Mouse (Mus musculus) neural tube, embryonic 10.5 days (tissue): ENCODE data around the gene Prpsap1.

ENCODE experiments used
- DNase-seq: peaks from one replicate; pipeline ENCODE4 v3.0.0-alpha.2; 2017; ENCODE audit warnings: low spot score; ENCODE audit errors: extremely low spot score

Prpsap1 gene

GRCm38 (mm10) chr11:116493795-116494252 is at the start of gene Prpsap1:
Gene Prpsap1 (minus strand): TSS chr11:116494202.
- peak; percentile 68 for DNase-seq

DNA sequence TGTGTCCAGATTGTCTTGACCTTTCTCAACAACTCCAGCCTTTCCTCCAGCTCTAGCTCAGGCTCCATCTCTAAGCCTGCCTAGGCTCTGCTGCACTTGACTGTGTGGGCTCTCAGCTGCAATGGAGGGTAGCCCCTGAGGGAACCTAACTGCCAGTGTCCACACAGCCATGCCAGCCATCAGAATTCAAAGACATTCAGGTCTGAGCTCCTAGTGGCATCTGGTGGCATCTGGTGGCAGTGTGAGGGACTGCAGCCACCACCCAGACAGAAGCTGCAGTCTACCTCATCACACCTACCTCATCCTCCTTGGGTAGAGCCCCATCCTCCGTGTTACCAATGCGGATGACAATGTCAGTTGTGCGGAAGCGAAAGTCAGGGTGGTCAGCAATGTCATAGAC is 49.1 kb upstream of the Prpsap1 start:
- no peak for DNase-seq

DNA sequence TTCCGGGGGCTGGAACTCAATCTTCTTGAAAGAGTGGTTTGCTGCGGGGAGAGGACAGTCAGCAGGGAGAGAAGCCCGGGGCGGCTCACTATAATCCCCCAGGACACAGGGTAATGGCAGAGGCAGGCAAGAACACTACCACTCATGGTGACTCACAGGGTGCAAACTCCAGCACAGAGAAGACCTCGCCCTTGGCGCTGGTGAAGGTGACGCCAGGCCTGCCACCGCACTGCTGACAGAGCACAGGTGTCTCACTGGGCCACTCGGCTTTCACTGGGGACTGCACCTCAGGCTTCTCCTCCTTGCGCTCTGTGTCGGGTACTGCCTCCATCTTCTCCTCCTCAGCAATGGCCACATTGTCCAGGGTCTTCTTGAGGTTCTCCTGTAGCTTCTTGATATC is 47.2 kb upstream of the Prpsap1 start:
- no peak for DNase-seq

GRCm38 (mm10) chr11:116538142-116538735 is 44.2 kb upstream of the Prpsap1 start:
- no peak for DNase-seq

GRCm38 (mm10) chr11:116537388-116537787 is 43.4 kb upstream of the Prpsap1 start:
- no peak for DNase-seq

GRCm38 (mm10) chr11:116536685-116537084 is 42.7 kb upstream of the Prpsap1 start:
- no peak for DNase-seq

- peak; percentile 77 for DNase-seq
Observed at GRCm38 (mm10) chr11:116534154-116534865, 40.3 kb upstream of the Prpsap1 start.

DNA sequence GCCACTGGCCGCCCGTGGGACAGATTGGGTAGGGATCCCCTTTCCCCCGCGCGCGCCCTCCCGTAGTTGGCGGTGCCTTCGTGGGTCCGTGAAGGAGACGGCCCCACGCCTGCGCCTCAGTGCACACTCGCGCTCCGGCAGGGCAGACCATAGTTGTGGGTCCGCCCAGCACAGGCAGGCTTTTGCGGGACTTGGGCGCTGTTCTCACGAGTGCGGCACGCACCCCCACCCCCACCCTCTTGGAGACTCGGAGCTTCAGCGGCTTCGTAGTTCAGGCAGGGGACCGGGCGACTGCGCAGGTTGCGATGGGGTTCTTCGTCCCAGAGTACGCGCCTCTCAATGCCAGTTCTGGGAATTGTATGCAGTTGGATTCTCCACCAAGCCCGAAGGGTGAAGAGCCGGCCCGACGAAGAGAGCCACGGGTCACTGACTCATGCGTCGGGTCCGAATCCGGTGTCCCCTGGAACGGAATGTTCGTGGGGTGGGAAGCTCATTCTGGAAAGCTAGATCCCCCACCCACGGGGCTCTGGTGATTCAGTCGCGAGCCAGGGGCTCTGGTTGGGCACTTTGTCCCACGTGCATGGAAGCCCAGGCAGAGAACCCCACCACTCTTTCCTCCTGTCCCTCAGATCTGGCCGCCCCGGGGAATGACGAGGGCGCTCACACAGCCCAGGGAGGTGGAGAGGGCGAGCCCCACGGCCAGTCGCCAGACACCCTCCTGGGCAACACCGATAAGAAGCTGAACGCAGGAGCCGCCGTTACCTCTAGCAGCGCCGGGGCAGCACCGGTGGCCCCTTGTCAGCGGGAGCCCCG is 39.5 kb upstream of the Prpsap1 start:
- peak; percentile 58 for DNase-seq

DNA sequence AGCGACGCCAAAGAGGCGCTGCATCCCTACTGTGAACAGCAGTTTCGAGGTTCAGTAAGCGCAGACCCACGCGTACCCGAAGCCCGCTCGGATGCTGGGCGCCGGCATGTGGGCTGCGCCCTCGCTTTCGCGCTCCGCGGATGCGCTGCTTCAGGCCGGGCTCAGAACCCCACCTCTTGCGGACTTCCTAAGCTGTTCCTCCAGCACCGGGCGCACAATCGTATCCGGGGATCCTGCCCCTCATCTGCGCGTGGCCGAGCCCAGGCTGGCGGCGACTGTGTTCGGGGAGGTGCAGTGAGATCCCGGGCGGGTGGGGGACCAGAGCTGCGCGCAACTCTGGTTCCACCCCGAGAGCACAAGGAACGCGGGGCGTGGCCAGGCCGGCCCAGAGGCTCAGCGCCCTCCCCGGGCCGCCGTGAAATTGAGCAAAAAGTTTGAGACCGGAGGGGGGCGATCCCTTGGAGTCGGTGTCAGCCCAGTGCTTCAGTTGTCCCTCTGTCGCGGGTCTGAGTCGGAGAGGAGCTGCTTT is 38.9 kb upstream of the Prpsap1 start:
- no peak for DNase-seq

- peak; percentile 70 for DNase-seq
Observed at GRCm38 (mm10) chr11:116532262-116532809, 38.3 kb upstream of the Prpsap1 start.

GRCm38 (mm10) chr11:116531371-116532191 is 37.6 kb upstream of the Prpsap1 start:
- peak; percentile 54 for DNase-seq

- peak; percentile 47 for DNase-seq
Observed at GRCm38 (mm10) chr11:116530187-116531147, 36.5 kb upstream of the Prpsap1 start, which contains the start of gene Sphk1. Gene Sphk1 (plus strand): TSS chr11:116530925.

DNA sequence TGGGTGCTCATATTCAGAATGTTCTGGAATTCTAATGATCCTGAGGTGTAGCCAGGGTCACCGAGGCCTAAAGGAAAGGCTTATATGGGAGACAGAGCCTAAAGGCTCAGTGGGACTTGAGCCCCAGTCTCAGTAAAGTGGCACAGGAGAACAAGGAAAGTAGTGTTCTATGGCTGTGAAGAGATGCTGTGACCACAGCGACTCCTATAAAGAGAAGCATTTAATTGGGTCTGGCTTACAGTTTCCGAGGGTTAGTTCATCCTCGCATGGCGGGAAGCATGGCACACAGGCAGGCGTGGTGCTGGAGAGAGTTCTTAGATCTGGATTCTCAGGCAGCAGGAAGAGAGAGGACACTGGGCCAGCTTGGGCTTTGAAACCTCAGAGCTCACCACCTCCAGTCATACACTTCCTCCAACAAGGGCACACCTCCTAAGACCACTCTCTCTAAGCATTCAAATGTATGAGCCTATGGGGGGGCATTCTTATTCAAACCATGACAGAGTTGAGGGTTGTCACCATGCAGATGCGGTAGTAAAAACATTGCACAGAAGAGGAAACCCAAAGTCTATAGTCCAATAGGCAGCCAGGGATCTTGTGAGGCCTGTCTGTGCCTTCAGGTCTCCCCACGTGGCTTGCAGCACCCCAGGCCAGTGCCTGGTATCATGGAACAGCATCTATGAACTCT is 34.8 kb upstream of the Prpsap1 start:
- DNase-seq = no peak

DNA sequence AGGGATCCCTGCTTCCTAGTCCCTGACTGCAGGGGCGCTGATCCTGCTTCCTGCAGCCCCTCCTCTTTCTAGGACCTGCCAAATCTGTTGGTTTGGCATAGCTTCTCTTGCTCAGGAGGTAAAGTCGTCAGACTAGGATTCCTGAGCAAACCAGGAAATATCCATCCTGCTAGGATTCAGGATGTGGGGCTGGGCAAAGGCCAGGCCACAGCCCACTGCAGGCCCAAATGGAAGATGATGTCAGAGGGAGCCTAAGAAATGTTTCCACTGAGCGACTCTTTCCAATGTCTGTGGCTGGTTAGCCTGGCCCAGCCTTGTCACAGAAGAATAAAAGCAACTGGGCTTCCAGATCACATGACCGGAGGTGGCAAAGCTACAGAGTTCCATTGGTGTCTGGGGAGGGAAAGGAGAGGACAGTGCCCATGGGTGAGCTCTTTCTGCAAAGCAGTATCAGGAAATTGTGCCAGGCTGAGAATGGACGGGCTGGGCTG is 29.7 kb upstream of the Prpsap1 start:
- no peak for DNase-seq

DNA sequence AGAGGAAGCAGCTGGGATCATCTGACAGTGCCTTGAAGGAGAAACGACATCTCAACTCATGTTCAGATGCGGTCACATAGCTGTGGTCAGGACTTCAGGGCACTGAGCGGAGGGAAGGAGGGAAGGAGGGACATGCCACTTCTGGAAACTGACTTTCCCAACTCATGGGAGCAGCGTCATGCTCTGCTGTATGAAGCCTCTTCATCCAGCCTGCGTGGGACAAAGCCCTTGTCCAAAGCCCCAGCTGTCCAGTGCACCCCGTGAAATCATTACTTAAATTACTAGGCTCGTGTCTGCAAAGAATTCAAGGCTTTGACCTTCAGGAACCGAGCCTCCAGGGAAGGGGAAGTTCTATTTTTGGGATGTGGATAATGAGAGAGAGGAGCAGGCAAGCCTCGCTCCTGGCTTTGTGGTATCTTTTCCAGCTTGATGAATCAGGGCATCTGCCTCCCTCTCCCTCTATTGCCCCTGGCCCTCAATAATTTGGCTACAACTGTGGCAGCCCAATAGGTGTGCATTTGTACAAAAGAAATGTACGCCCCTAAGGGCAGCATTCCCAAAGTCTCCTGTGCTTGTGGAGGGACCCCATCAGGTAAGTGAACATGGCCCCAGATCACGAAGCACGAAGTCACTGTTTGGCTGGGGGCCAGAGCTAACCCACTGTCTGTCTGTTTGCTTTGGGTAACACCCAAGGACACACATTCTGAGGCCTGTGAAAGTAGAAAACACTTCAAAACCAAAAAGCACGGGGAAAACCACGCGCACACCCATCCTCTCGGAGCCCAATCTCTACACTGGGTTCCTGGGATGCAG is 29.1 kb upstream of the Prpsap1 start:
- no peak for DNase-seq

DNA sequence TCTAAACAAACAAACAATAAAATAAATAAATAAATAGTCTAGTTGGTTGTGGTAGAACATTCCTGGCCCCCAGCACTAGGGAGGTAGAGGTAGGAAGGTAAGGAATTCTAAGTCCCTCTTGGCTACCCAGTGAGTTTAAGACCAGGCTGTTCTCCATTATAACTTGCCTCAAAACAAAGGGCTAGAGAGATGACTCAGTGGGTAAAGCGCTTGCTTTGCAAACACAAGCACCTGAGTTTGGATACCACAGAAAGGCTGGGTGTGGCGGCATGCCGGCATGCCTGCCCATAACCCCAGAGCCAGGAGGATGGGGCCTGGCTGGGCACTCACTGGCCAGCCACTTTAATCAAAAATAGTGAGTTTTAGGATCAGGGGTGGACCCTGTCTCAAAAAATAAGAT is 28.0 kb upstream of the Prpsap1 start:
- DNase-seq = no peak

DNA sequence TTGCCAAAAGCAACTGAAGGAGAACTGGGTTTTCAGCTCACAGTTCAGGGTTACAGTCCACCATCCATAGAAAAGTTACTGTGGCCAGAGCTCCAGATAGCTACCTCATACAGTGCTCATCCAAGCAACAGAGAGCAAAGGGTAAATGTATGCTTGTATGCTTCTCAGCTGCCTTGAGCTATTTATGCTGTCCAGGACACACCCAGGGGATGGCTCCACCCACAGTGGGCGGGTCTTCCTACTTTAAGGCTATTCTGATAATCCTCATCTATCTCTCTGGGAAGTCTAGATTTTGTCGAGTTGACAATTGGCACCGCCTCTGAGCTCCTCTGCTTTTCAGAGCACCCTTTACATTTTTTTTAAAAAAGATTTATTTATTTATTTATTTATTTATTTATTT is 27.1 kb upstream of the Prpsap1 start:
- DNase-seq = no peak

DNA sequence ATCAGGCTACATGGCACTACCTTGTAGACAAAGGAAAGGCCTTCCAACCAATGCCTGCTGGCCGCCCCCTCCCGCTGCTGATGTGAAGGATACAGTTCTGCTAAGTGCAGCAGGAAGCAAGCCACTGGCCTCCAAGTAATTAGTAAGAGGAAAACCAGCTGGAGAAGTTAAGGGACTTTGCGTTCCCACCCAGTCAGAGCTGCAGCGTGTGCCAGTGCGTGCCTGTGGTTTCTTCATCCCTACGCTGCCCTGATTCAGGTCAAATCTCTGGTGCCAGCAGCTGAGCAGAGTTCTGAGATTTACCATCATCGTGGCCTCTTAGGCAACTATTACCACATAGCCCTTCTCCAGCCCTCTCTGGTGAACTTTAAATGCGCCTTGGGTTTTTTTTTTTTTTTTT is 24.5 kb upstream of the Prpsap1 start:
- no peak for DNase-seq
